Mouse (Mus musculus) 3134 (cell line): ENCODE results near the gene Jph2.

Source experiments
- DNase-seq: peaks from one replicate; pipeline ENCODE4 v3.0.0-alpha.2; 2011; ENCODE audit warnings: low spot score; ENCODE audit not compliant: insufficient read length; ENCODE audit errors: extremely low read depth

Gene Jph2

DNA sequence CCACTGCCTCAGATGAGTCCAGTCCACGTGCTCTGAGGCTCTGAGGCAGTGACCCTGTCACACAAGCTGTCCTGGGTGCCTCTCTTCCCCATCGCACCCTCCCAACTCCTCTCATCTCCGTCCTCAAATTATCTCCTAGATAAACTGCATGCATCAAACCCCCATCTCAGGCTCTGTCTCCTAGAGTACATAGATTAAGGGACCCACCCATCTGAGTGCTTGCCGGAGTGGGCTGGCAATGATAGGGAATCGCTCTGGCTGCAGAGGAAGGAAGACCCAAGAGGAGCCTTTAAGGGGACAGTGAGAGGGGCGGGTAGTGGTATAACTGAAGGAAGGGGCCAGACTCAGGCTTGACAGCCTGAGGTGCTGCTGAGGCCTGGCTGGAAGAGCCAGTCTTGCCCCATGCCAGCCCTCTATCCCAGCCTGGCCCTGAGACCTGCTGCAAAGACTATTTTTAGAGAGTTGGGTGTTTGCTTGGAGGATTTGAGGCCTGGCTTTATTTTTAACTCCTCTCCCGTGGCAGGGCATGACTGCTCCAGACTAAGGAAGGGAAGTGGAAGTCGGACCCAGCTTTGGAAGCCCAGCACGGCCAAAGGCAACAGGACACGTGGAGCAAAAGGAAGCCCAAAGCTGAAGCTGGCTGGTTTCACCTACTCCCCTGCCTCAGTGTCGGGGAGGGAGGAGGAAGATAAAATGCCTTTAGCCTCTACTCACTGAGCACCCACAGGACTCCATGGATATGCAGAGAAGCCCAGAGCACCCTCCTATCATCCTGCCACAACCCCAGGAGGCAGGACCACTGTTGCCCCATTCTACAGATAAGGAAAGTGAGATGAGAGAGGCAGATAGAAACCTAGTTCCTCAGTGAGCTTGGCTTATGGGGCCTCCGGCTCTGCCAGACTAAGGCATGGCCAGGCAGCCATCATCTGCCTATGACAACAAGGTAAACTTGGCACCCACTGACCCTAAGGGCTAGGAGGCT lies 34.6 kb downstream of the Jph2 start:
- DNase-seq = no peak

- DNase-seq = no peak
Observed at GRCm38 (mm10) chr2:163360858-163361623, 36.8 kb downstream of the Jph2 start.

GRCm38 (mm10) chr2:163359253-163359652 lies 38.5 kb downstream of the Jph2 start:
- no peak for DNase-seq

DNA sequence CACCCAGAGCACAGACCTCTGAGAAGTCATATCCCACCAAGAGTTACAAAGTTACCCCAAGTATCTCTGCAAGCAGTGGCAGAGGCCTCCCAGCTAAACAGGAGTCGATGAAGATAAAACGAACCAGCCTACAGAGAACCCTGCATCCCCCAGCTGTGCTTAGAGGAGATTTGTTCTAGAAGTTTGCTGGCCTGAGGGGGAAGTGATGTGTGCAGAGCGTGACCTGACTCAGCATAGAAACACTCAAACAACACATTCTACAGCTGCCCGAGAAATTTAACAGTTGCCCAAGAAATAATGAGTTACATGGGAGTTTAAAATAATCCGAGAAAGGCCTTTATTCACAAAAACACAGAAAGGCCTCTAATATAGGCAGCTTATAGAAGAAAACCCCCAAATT lies 39.1 kb downstream of the Jph2 start:
- DNase-seq = no peak

DNA sequence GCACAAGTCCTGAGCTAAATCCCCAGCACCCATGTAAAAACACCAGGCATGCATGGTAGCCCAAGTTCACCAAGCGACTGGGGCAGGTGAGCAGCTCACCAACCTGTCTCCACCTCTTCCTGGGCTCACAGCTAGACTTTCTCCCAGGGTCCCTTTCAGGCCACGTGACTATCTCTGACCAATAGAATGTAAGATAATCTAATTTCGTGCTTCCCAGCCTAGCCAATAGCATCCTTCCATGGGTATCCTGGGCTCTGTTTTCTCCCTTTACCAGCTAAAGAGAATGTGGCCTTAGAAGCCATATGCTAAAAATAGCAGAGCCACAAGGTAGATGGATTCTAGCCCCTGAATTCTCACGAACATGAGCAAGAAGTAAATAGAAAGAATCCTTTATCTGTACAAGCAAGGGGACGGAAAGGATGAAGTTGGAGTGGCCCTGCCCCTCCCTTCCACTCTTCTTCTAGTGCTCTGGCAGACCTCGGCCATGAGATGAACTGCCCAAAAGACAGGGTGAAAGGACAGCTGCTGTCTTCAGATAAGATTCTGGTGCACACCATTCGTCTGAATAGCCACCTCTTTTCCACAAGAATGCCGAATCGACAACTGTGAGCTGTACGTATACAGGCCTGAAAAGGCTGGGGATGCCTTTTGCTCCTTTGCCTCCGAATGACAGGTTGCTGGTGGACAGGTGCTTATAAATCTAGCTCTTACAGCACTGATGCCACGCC lies 41.5 kb downstream of the Jph2 start:
- DNase-seq = no peak

GRCm38 (mm10) chr2:163355666-163356065 lies 42.1 kb downstream of the Jph2 start:
- DNase-seq = no peak

GRCm38 (mm10) chr2:163353731-163354130 lies 44.1 kb downstream of the Jph2 start:
- DNase-seq = no peak

GRCm38 (mm10) chr2:163350443-163350842 lies 47.4 kb downstream of the Jph2 start:
- DNase-seq = no peak

DNA sequence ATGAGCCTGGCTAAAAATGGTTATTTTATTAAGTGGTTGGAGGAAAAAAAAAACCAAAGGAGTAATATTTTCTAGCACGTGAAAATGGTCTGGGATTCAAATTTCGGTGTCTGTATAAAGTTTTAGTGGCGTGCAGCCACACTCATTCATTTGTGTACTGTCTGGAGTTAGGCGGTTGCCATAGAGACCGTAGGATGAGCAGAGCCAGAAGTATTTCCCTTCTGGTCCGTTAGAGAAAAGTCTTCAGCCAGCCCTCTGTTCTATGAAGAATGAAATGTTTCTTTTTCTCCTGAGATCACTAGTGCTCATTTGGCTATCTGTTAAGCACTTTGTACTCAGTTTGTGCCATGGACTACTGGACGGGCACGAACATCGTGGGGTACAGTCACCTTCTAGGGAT lies 48.4 kb downstream of the Jph2 start:
- DNase-seq = no peak

DNA sequence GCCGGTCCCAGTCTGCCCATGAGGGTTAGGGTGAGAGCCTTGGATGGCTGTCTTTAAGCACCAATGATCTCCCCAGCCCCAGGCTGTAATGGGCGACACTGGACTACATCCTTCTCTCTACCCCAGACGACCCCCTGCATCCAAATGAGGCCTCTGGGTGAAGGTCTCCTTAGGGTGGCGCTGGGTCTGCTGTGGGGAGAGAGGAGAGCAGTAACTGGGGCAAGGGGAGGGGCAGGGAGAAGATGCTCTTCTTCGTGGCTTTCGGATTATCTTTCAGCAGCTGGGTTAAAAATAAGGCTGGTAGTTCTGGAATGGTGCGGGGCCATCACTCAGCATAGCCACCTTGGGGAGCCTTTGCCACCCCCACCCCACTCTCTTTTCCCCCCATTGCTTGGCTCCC lies 49.1 kb downstream of the Jph2 start:
- no peak for DNase-seq

DNA sequence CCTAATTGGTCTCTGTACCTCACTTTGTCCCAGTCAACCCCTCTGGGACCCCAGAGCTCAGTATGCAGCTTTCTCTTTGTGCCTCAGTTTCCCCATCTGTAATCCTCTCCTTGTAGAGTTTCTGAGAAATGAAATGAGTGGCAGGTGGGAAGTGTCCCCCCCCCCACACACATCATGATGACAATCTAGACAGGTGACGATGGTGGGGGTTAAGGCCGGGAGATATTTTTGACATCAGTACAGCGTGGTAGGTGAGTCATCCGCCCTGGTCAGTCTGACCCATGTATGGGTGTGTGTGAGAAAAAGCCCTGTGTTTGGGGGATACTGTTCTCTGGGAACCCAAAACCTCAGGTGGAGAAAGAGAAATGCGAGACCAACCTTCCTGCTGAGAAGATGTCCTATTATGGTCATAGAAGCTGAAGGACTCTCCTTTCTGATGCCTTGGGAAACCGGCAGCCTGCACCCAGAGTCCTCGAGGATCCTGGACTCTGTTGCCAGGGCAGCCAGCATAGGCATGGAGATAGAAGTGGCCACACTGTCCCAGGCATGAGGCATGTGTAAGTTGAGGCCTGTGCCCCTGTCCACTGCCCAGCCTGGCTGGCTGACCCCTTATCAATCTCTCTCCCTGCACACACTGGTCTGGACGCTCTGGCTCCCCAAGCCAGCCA lies 50.1 kb downstream of the Jph2 start:
- DNase-seq = no peak

GRCm38 (mm10) chr2:163346497-163346896 lies 51.3 kb downstream of the Jph2 start:
- DNase-seq = no peak

GRCm38 (mm10) chr2:163344976-163345660 lies 52.7 kb downstream of the Jph2 start:
- DNase-seq = no peak

- no peak for DNase-seq
Observed at GRCm38 (mm10) chr2:163343671-163344070, 54.1 kb downstream of the Jph2 start.

GRCm38 (mm10) chr2:163340263-163340662 lies 57.5 kb downstream of the Jph2 start:
- no peak for DNase-seq

DNA sequence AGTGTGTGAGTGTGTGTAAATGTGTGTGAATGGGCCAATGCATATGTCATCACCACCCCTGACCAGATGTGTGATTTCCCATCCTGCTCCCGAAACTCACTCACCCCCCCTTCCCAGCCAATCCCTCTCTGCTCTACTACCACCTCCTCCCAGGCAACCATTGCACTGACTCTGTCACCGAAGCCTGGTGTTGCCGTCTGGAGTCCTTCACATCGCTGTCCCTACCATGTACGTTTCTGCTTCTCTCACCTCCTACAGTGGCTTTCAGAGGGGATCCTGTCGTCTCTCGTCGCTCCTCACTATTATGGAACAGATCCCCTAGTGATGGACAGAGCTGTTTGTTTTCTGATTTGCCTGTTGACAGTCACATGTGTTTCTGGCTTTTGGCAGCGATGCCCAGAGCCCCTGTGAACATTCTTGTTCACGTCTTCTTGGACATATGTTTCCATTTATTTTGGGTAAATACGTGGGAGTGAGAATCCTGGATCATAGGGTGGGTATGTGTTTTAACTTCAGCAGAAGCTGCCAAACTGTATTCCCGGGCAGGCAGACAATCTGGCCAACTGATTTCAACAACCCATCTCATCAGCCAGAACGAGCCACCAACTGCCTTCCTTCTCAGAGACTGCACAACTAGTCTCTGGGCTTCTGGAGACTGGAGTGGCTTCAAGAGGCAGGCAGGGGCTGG lies 65.3 kb downstream of the Jph2 start:
- no peak for DNase-seq

- no peak for DNase-seq
Observed at GRCm38 (mm10) chr2:163331423-163331822, 66.4 kb downstream of the Jph2 start.

DNA sequence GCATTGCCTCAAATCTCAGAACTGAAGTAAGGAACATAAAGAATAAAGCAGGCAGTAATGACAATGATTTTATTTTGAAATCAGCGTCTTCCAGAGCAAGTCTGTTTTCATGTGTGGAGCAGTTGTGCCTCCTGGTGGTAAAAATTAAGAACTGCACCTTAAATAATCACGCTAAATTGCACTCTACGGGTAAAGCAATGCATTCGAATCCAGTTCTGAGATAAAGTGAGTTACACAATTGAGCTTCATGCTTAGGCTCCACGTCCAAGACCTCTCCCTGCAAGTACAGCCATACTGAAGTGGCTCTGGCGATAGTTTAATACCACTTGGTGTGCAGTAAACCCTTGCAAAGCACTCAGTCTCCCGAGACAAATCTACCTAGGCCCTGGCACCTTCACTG lies 67.1 kb downstream of the Jph2 start:
- no peak for DNase-seq

GRCm38 (mm10) chr2:163323163-163323562 lies 74.6 kb downstream of the Jph2 start:
- no peak for DNase-seq
